Mouse (Mus musculus): ENCODE results near the gene D830030K20Rik.
"Not testable (repeated sequence)": the region's sequence is repeated elsewhere in the genome, so short reads cannot be mapped to it uniquely, and the experiment has no call there.

D830030K20Rik gene

DNA sequence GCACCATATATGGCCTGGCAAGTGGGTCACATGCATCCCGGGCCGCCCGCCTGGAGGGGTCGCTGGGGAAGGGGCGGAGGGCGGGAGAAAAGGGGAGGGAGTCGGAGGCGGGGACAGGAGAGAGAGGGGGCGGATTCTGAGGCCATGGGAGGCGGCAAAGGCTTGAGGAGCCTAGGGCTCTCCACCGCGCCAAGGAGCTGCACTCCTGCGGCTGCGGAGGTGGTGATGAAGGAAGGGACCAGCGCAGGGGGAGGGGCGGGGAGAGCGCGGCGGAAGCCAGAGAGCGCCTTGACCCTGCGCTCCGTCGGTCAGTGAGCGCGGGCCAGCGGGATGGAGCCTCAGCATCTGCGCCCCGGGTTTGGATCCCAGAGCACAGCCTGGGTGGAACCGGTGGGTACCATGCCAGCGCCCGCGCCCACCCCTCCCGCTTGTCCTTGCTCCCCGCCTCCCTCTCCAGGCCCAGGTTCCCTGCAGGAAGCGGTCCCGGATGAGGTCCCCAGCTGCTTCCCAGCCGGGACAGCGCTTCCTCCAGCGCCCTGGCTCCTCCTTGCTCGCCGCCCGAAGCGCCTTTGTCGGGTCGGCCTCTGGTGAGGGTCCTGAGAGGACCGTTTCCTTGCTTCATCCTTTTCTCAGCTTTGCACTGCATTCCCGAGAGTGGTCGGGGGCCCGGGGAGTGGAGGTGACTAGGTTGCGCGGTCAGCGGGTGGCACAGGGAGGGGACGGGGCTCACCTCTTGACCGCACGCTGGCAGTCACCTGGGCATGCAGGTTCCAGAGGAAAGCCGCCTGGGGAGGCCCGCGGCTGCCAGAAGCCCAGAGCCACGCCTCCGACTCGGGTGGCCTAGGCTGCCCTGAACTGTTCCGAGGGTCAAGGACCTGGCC lies at the start of gene D830030K20Rik:
TSS of gene D830030K20Rik (plus strand) at position 217 of the 881 bp plus-strand sequence.
- peak; percentile 28 for DNase-seq (ENCODE audit: extremely low spot score)

DNA sequence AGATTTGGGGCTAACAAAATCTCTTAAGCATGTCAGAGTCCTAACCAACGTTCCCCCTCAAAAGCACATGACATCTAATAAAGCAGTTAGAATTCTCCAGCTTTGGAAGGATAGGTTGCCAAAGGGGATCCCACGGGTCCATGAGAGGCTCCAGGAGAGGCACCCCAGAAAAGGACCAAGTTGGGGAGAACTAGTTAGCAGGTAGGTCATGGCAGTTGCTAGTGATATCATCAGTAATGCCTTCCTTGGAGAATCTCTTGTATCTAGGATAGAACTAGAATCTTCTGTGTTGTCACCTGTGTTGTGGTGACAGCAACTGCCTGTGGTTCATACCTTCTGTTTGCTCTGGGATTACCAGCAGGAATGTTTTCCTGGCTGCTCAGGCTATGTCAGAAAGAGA lies 20.3 kb upstream of the D830030K20Rik start, which contains the start of gene Gm5795:
TSS of gene Gm5795 (plus strand) at position 301 of the 400 bp plus-strand sequence.
- DNase-seq (ENCODE audit: extremely low spot score): not testable (repeated sequence)

DNA sequence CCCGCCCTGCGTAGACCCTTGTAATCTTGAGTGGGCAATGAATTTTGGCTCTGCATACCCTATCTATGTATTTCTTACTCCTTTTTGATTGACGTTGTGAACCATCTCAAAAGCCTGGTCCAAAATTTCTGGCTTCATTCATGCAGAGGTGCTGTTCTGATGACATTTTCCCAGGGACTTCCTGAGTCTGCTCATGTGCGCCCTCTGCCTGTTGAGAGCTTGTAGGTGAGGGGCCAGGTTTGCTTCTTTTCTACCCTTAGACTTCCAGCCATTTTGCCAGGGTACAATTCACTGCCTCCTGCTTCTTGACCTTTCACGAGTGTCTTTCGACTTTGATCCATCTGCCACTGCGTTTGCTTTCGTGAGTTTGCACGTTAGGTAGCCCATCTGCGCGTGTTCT lies 1.1 kb downstream of the D830030K20Rik start:
- DNase-seq (ENCODE audit: extremely low spot score): peak; percentile 6

DNA sequence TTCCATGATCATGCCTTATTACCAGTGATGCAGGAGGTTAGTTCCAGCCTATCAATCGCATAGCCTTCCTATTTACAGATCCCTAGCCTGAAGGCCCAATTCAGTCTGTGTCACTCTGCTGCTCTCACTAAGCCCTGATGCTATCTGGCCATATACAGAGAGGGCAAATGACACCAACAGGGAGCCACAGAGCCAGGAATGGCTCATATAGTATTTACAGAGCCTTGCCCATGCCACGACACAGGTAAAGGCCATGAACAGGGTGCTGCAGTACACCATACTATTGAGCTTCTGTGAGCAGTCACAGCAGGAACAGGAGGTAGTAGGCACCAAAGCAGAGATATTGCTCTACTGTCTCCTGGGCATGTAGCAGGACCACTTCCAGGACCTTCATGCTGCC lies 54.2 kb downstream of the D830030K20Rik start:
- DNase-seq (ENCODE audit: extremely low spot score): not testable (repeated sequence)
